Mouse (Mus musculus) heart, embryonic 10.5 days (tissue): ENCODE results near the gene Col6a4. TPM values are rescaled to one million over a fixed set of nuclear protein-coding genes. Genes with fewer than 3 reads are reported as not detected.

Experiments
- DNase-seq: peaks from one replicate; pipeline ENCODE4 v3.0.0-alpha.2; 2017; ENCODE audit warnings: low spot score
- H3K27ac ChIP-seq: fragments of 300-500 bp; sonication (generic); 2 replicates; pipeline ENCODE4 v1.5.1; 2016; ENCODE audit warnings: mild to moderate bottlenecking
- H3K27me3 ChIP-seq: fragments of 300-500 bp; sonication (generic); 2 replicates; pipeline ENCODE4 v1.6.1; 2016; ENCODE audit warnings: mild to moderate bottlenecking; ENCODE audit not compliant: poor library complexity, insufficient read depth, severe bottlenecking
- H3K36me3 ChIP-seq: fragments of 300-500 bp; sonication (generic); 2 replicates; pipeline ENCODE4 v1.6.1; 2016; ENCODE audit warnings: mild to moderate bottlenecking, moderate library complexity
- H3K4me1 ChIP-seq: fragments of 300-500 bp; sonication (generic); 2 replicates; pipeline ENCODE4 v1.6.1; 2016; ENCODE audit warnings: mild to moderate bottlenecking
- H3K4me3 ChIP-seq: fragments of 300-500 bp; sonication (generic); 2 replicates; pipeline ENCODE4 v1.5.1; 2016; ENCODE audit warnings: mild to moderate bottlenecking, moderate library complexity
- H3K9me3 ChIP-seq: fragments of 300-500 bp; sonication (generic); 2 replicates; pipeline ENCODE4 v1.6.1; 2016; ENCODE audit warnings: mild to moderate bottlenecking, moderate library complexity
- WGBS: fragments of 180-500 bp; shearing (Covaris S2); methylation state at CpG from one replicate; pipeline ENCODE4 v1.1.7; 2016; 5-methylcytosine and 5-hydroxymethylcytosine counted together
- polyA plus RNA-seq: library from polyadenylated mRNA; unstranded; fragments of >200 nt; fragmentation: Nextera tagmentation; extraction: Ambion mirVana; gene quantifications from 2 replicates; pipeline ENCODE4 v1.2.1, GENCODE M21; 2016

Col6a4 gene
- polyA plus RNA-seq = 0.01 TPM in 1 of 2 replicates, not detected in the other

GRCm38 (mm10) chr9:106096683-106097082 is at the start of gene Col6a4:
Gene Col6a4, minus strand, starts transcription at chr9:106096783.
- H3K9me3 ChIP-seq = no peaks in the 10 kb centered on the region
- H3K4me1 ChIP-seq = no peaks in the 10 kb centered on the region
- no peaks in the 10 kb centered on the region for H3K27me3 ChIP-seq
- no peak within 1 kb of the TSS for H3K4me3 ChIP-seq
- no peaks in the 10 kb centered on the region for H3K36me3 ChIP-seq
- H3K27ac ChIP-seq = no peak within 1 kb of the TSS
- DNase-seq = no peak
- WGBS = 69% methylated on average over 7 of the region's 7 CpGs

GRCm38 (mm10) chr9:106145582-106145981 is 49.0 kb upstream of the Col6a4 start:
- Histone ChIP-seq H3K27me3 (peaks cover 61% of the 10 kb centered on the region), H3K9me3 (no peaks in the 10 kb centered on the region), H3K27ac (no peak overlapping the region), H3K4me3 (no peak overlapping the region), H3K36me3 (no peaks in the 10 kb centered on the region), H3K4me1 (peaks cover 22% of the 10 kb centered on the region)
- WGBS = 89% methylated on average over 2 of the region's 2 CpGs
- no peak for DNase-seq

- H3K27me3 ChIP-seq = peaks cover 49% of the 10 kb centered on the region
- no peak overlapping the region for H3K27ac ChIP-seq
- no peak overlapping the region for H3K4me3 ChIP-seq
- H3K4me1 ChIP-seq = peaks cover 22% of the 10 kb centered on the region
- WGBS = 81% methylated on average over 7 of the region's 7 CpGs
- no peaks in the 10 kb centered on the region for H3K36me3 ChIP-seq
- no peaks in the 10 kb centered on the region for H3K9me3 ChIP-seq
- no peak for DNase-seq
These were observed 47.6 kb upstream of the Col6a4 start for GRCm38 (mm10) chr9:106144176-106144575.

- Histone ChIP-seq H3K4me1 (0 out of 2 replicates have a peak, but pooled peaks cover 4% of the 10 kb centered on the region), H3K4me3 (no peak overlapping the region), H3K27me3 (peaks cover 28% of the 10 kb centered on the region), H3K9me3 (no peaks in the 10 kb centered on the region), H3K27ac (no peak overlapping the region), H3K36me3 (no peaks in the 10 kb centered on the region)
- 78% methylated on average over 12 of the region's 12 CpGs for WGBS
- DNase-seq = no peak
These were observed 45.4 kb upstream of the Col6a4 start for GRCm38 (mm10) chr9:106141955-106142354.

DNA sequence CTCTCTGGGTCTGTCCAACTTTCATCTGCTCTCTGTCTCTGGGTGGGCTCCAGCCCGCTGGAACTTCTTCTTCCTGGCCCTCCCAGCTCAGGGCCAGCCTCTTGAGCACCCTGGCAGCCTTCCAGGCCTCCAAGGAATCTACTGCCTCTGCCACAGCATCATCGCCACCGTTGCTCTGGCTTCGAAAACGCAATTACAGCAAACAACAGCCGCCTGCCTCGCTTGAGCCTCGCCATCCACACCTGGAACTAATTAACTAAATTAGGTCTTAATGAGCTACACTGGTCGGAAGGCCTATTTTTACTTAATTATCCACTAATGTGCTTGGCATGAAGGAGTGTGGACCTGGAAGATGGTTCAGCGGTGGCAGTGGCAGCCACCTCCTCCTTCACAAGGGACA is 43.2 kb upstream of the Col6a4 start:
- WGBS = 66% methylated on average over 10 of the region's 10 CpGs
- Histone ChIP-seq H3K36me3 (no peaks in the 10 kb centered on the region), H3K27ac (no peak overlapping the region), H3K4me1 (0 out of 2 replicates have a peak, but pooled peaks cover 4% of the 10 kb centered on the region), H3K4me3 (no peak overlapping the region), H3K27me3 (0 out of 2 replicates have a peak, but pooled peaks cover 13% of the 10 kb centered on the region), H3K9me3 (no peaks in the 10 kb centered on the region)
- no peak for DNase-seq

DNA sequence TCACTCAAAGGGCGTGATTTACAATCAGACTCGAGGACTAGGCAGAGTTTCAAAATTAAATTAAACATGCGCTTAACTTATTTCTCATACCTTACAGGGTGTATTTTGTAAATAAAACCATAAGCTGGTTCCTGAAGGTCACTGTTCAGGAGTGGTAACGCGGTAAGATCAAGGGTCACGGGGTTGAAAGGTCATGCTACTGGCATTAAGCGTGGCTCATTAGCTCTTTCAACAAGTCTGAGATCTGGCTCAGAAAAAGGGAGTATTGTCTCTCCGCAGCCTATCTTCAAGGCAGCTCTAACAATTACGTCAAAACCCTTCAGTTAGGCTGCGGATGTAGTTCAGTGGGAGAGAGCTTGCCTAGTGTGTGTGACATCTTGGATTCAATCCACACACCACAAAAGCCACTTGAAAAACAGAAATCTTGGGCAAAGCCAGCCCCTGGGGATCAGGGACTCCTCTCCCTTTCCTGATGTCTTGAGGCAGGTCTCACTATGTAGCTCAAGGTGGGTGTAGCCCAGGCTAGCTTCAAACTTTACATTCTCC is 41.2 kb upstream of the Col6a4 start:
- Histone ChIP-seq H3K27me3 (0 out of 2 replicates have a peak, but pooled peaks cover 13% of the 10 kb centered on the region), H3K4me1 (0 out of 2 replicates have a peak, but pooled peaks cover 4% of the 10 kb centered on the region), H3K4me3 (no peak overlapping the region), H3K36me3 (no peaks in the 10 kb centered on the region), H3K9me3 (no peaks in the 10 kb centered on the region), H3K27ac (no peak overlapping the region)
- DNase-seq = no peak
- WGBS = 72% methylated on average over 10 of the region's 10 CpGs

- 70% methylated on average over 7 of the region's 7 CpGs for whole genome bisulfite sequencing
- no peak for DNase-seq
- no peak overlapping the region for H3K27ac ChIP-seq
- H3K36me3 ChIP-seq = no peaks in the 10 kb centered on the region
- H3K27me3 ChIP-seq = no peaks in the 10 kb centered on the region
- no peaks in the 10 kb centered on the region for H3K4me1 ChIP-seq
- H3K4me3 ChIP-seq = no peak overlapping the region
- H3K9me3 ChIP-seq = no peaks in the 10 kb centered on the region
These were observed 33.7 kb upstream of the Col6a4 start for GRCm38 (mm10) chr9:106130250-106130649.

DNA sequence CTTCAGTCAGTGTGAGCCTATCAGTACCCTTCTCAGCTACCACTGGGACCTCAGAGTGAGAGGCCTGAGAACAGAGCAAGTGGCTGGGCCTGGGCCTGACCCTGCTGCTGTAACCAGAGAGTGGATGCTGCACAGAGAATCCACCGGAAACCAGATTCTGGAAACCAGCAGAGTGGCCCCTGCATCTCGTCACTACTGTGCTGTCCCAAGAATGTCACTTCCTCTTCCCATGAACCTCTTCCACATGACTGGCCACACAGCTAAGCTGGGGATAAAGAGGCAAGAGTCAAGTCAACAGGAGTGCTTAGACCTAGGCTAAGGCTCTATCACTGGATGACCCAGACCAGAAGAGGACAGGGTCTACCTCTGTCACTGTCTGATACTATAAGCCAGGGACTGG is 32.5 kb upstream of the Col6a4 start:
- H3K9me3 ChIP-seq = no peaks in the 10 kb centered on the region
- no peak overlapping the region for H3K27ac ChIP-seq
- H3K4me1 ChIP-seq = no peaks in the 10 kb centered on the region
- H3K36me3 ChIP-seq = no peaks in the 10 kb centered on the region
- 65% methylated on average over 2 of the region's 2 CpGs for WGBS
- DNase-seq = no peak
- H3K4me3 ChIP-seq = no peak overlapping the region
- no peaks in the 10 kb centered on the region for H3K27me3 ChIP-seq

GRCm38 (mm10) chr9:106126786-106127251 is 30.2 kb upstream of the Col6a4 start:
- no peaks in the 10 kb centered on the region for H3K9me3 ChIP-seq
- no peak overlapping the region for H3K4me3 ChIP-seq
- DNase-seq = no peak
- no peaks in the 10 kb centered on the region for H3K4me1 ChIP-seq
- no peaks in the 10 kb centered on the region for H3K36me3 ChIP-seq
- WGBS = 49% methylated on average over 2 of the region's 2 CpGs
- no peaks in the 10 kb centered on the region for H3K27me3 ChIP-seq
- H3K27ac ChIP-seq = no peak overlapping the region

DNA sequence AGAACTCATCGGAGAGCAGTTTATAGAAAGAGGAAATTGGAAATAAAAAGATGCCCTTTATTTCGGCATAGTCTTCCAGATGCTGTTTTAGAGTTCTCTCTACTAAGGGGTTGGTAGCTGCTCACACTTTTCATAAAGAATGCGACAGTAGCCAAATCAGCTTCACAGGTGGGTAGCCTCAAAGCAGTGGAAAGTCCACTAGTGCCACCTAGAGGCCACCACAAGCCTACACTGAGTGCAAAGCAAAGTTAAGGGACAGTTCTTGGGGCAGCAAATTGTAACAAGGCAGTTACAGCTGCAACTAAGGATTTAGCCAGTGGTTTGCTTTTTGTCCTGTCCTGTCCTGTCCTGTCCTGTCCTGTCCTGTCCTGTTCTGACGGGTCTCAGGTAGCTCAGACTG is 27.0 kb upstream of the Col6a4 start:
- WGBS = 47% methylated on average over 4 of the region's 4 CpGs
- DNase-seq = no peak
- no peak overlapping the region for H3K27ac ChIP-seq
- H3K4me1 ChIP-seq = no peaks in the 10 kb centered on the region
- H3K27me3 ChIP-seq = no peaks in the 10 kb centered on the region
- no peaks in the 10 kb centered on the region for H3K36me3 ChIP-seq
- H3K4me3 ChIP-seq = no peak overlapping the region
- H3K9me3 ChIP-seq = no peaks in the 10 kb centered on the region

GRCm38 (mm10) chr9:106119075-106119474 is 22.5 kb upstream of the Col6a4 start:
- no peak for DNase-seq
- Histone ChIP-seq H3K9me3 (no peaks in the 10 kb centered on the region), H3K4me1 (peaks cover 3% of the 10 kb centered on the region; the same call in 1 of the 2 replicates), H3K36me3 (no peaks in the 10 kb centered on the region), H3K27me3 (no peaks in the 10 kb centered on the region), H3K4me3 (no peak overlapping the region), H3K27ac (no peak overlapping the region)
- WGBS = 65% methylated on average over 9 of the region's 9 CpGs

GRCm38 (mm10) chr9:106115801-106116424 is 19.3 kb upstream of the Col6a4 start:
- no peak overlapping the region for H3K4me3 ChIP-seq
- DNase-seq = no peak
- 40% methylated on average over 13 of the region's 13 CpGs for WGBS

DNA sequence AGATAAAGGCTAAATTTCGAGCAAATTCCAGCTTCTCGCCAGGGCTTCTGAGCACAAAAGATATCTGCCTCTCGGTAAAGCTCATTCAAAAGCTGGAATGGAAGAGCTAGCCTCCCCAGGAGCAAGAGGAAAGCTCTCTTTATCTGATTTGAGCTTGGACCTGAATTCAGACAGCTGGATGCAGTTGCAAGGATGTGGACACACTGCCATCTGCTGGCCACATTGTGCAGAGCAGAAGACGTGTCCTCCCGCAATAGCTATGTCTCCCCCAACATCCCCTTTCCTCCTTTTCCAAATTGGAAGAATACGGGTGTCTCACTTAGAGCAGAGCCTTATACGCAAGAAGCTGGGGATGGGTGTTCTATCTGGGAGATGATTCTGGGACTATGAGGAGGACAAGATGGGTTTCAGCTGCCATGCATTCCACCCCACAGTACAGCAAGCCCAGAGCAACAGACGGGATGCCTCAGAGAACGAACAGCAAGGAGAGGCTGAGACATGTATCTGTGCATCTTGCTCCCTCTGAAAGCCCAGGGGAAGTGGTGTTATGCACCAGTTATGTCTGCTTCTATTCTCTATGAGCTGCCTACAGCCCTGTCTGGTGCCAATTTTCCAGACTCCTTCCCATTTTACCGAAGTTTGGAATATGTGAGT is 16.3 kb upstream of the Col6a4 start:
- no peak overlapping the region for H3K4me3 ChIP-seq
- peaks cover 3% of the 10 kb centered on the region; the same call in 1 of the 2 replicates for H3K4me1 ChIP-seq
- DNase-seq = no peak
- H3K27ac ChIP-seq = no peak overlapping the region
- H3K36me3 ChIP-seq = no peaks in the 10 kb centered on the region
- H3K27me3 ChIP-seq = no peaks in the 10 kb centered on the region
- 32% methylated on average over 10 of the region's 10 CpGs for WGBS
- no peaks in the 10 kb centered on the region for H3K9me3 ChIP-seq

More at GRCm38 (mm10) chr9:106115801-106116424, 19.3 kb upstream of the Col6a4 start:
- Histone ChIP-seq H3K9me3 (no peaks in the 10 kb centered on the region), H3K27me3 (no peaks in the 10 kb centered on the region), H3K27ac (no peak overlapping the region), H3K4me1 (peaks cover 3% of the 10 kb centered on the region; the same call in 1 of the 2 replicates), H3K36me3 (no peaks in the 10 kb centered on the region)
